Mouse (Mus musculus) embryonic fibroblast, embryonic 13.5 days (primary cell): ENCODE measurements around the gene Mip.
"Not testable (repeated sequence)": the region's sequence is repeated elsewhere in the genome, so short reads cannot be mapped to it uniquely, and the experiment has no call there.

ENCODE experiments used
- CTCF ChIP-seq: IDR thresholded peaks from 2 replicates; pipeline ENCODE4 v1.5.1; 2011; ENCODE audit warnings: mild to moderate bottlenecking, control low read depth, low read length, moderate library complexity, borderline replicate concordance; ENCODE audit not compliant: insufficient read depth
- POLR2A ChIP-seq: IDR thresholded peaks from 2 replicates; pipeline ENCODE4 v1.6.1; 2011; ENCODE audit warnings: low read depth, mild to moderate bottlenecking, control low read depth, low read length, moderate library complexity

DNA sequence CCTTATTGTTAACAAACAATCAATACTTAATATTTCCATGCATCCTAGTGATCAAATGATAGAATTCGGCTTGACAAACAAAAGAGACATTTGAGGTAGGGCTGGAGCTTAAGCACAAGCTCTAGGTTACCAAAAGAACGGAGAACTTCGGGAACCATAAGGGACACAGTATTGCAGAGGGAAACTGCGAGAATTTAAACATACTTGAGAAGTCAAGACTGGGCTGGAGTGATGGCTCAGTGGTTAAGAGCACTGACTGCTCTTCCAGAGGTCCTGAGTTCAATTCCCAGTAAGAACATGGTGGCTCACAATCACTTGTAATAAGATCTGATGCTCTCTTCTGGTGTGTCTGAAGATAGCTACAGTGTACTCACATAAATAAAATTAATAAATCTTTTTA lies 11.5 kb upstream of the Mip start:
- not testable (repeated sequence) for TF ChIP-seq POLR2A, CTCF
